Mouse (Mus musculus): ENCODE measurements around the gene Hhip.
"Not testable (repeated sequence)": the region's sequence is repeated elsewhere in the genome, so short reads cannot be mapped to it uniquely, and the experiment has no call there.

The Hhip gene

DNA sequence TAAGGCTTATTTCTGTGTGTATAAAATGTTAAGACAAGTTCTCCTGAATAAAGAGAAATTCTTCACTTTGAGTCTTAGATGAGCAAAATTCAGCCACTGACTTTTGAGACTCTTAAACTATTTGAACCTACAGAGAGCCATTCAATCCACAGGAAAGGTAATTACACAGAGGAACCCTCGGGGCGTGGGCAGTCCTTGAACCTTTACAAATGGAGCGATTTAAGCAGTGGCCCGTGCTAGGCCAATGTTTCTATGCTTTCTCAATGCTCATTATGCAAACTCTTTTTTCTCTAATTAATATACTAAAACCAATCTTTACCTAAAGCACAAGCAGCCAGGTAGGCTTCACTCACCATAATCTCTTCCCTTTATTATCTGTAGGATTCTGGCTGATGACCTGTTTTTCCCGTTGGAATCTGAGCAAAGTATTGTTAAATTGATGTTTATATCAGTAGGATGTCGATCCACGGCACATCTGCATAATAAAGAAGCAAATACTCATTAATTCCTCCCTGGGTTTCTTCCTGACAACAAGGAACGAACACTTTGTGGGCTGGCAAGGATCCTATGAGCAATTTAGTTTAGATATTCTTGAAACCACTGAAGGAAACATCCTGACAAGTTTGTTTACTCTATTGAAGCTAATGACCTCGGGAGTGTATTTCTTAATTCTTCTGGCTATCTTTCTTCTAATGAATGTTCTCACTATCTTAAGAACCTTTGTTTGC is 65.5 kb downstream of the Hhip start:
- DNase-seq (ENCODE audit: low spot score) = no peak

DNA sequence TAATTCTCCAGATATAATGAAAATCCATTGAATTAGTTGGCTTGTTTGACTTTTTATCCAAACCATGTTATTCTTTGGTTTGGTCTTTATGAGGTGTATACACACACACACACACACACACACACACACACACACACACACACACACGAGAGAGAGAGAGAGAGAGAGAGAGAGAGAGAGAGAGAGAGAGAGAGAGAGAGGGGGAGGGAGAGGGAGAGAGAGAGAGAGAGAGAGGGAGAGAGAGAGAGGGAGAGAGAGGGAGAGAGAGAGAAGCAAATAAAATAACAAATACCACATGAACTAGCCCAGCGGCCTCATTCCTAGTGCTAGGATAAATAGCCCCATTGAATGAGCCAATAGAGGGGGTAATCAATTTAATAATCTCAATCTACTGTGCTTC is 66.4 kb downstream of the Hhip start:
- not testable (repeated sequence) for DNase-seq (ENCODE audit: low spot score)

DNA sequence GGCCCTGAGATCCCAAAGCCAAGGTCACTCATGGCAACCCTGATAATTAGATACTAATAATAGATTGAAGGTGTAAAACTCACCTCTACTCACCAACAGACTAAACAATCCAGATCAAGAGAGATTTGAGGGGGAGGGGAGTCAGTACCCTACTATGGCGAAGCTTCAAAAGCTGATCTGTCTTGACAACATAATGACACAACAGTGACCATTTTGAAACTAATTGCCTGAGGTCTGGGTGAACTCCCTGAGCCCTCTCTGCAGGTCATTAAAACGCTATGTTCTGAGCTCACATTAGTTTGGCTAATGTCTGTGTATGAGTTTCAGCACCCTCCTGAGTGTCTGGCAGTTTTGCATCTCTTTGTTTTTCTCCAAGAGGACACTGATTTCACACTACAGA is 72.9 kb downstream of the Hhip start:
- DNase-seq (ENCODE audit: low spot score) = no peak

- no peak for DNase-seq (ENCODE audit: low spot score)
Observed at GRCm38 (mm10) chr8:79982144-79982543, 75.7 kb downstream of the Hhip start.

DNA sequence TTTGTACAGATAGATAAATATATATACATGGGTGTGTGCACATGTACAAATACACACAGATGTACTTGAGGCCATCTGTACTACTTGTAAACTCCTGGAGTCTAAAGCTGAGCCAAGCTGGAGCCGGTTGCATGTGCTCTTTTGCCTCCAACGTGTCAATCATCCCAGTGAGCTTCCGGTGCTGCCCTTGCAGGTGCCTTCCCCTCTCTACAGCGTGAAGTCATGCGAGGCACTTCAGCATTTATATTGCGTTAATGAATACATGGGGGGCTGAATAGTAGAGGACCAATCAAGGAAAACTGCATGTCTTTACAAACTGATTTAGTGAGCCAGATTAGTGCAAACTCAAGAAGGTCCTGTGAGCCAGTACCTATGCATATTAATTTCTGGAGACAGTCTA is 91.6 kb downstream of the Hhip start:
- DNase-seq (ENCODE audit: low spot score) = no peak

GRCm38 (mm10) chr8:79952857-79953256 is 104.9 kb downstream of the Hhip start:
- DNase-seq (ENCODE audit: low spot score) = no peak

- DNase-seq (ENCODE audit: low spot score) = no peak
Observed at GRCm38 (mm10) chr8:79950376-79950775, 107.4 kb downstream of the Hhip start.

DNA sequence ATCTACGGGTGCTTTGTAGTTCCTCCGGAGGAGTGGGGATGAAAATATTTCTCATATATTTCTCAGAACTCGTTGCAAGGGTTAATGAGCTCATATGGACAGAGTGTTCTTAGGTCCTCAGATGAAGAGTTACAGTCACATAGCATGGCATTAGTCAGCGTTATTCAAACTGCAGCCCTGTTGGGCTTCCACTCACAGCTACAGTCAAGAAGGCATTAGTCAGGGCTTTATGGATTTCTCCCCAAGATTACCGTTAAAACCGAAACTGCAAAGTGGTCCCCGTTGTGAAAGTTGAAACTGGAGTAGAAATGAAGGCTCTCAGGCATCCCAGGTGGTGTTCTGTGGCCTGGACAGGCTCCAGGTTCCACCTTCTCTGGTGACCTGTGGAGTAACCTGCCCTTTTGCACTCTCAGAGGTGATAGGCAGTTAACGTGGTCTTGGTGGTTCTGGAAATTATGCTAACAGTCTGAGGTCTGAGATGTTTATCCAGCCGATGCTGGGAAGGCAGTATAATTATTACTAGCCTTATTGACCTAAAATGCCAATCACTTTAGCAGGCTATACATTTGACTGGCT is 112.2 kb downstream of the Hhip start:
- no peak for DNase-seq (ENCODE audit: low spot score)

GRCm38 (mm10) chr8:79941070-79941469 is 116.7 kb downstream of the Hhip start:
- DNase-seq (ENCODE audit: low spot score) = no peak

- DNase-seq (ENCODE audit: low spot score) = no peak
Observed at GRCm38 (mm10) chr8:79936856-79937445, 120.9 kb downstream of the Hhip start.

GRCm38 (mm10) chr8:79935793-79936192 is 122.0 kb downstream of the Hhip start:
- DNase-seq (ENCODE audit: low spot score) = no peak

- no peak for DNase-seq (ENCODE audit: low spot score)
Observed at GRCm38 (mm10) chr8:79929202-79929601, 128.6 kb downstream of the Hhip start.

DNA sequence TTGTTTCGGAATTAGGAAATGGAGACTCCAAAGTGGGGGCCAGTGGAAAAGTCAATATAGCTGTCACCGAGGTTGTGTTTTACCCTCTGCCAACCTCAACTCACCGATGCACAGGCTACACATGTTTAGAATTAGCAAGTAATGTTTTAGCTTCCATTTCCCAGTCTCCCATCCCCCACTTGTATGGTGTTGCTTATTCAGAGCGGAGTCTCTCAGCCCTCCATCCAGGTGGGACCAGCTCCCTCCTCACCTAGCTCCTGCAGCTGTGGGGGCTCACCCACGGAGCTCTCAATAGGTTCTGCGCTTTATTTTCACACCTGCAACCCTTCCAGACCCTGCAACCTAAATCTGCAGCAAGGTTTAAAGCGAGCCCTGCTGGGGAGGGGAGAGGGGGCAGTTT is 140.6 kb downstream of the Hhip start:
- no peak for DNase-seq (ENCODE audit: low spot score)

Measured in T-cell, adult 2 months (primary cell).